Comparison of ENCODE assay signal across 28 mouse cellular contexts in genomic region chr6:56854803-56855202, GRCm38 (mm10). TPM values are rescaled to one million over a fixed set of nuclear protein-coding genes. Genes with fewer than 3 reads are reported as not detected.
DNase-seq lines count a peak whose midpoint lies in the region; ATAC-seq and TF ChIP-seq lines count a peak whose summit lies in the region.
"Had no signal": no experiment of that assay in that cellular context is flagged by ENCODE, and none has a peak within 500 bp of the region (broad histone marks: within the 10 kb centered on the region; RNA-seq: fewer than 3 reads in every experiment).

No protein-coding gene starts in this region.

- H3K27ac ChIP-seq in MEL (ENCODE audit: control insufficient read depth, low read depth, low read length): no peak overlapping the region
- no peak overlapping the region for H3K27ac ChIP-seq in intestine, postnatal 0 days (ENCODE audit: low read depth, low read length)
- H3K27ac ChIP-seq: embryonic facial prominence, embryonic 13.5 days; embryonic facial prominence, embryonic 15.5 days; forebrain, embryonic 10.5 days; forebrain, embryonic 12.5 days had no signal

- no peak for TF ChIP-seq CTCF in MEL (IDR thresholded peaks at IDR 0.05 in 2 of 3, conservative IDR thresholded peaks at IDR 0.05 in 1 of 3; ENCODE audit: control insufficient read depth in 1 of 3, insufficient read depth in 1 of 3, low read depth in 2 of 3, low read length in 3 of 3, poor library complexity in 1 of 3, severe bottlenecking in 1 of 3)
- no peak for TF ChIP-seq CTCF in intestine, postnatal 0 days (IDR thresholded peaks at IDR 0.05; ENCODE audit: low read depth)

- no peaks in the 10 kb centered on the region for H3K9me3 ChIP-seq in MEL (replicated peaks; ENCODE audit: insufficient read depth, low read length)
- no peaks in the 10 kb centered on the region for H3K9me3 ChIP-seq in intestine, postnatal 0 days (ENCODE audit: control insufficient read depth)
- H3K9me3 ChIP-seq: embryonic facial prominence, embryonic 13.5 days; embryonic facial prominence, embryonic 15.5 days; forebrain, embryonic 10.5 days; forebrain, embryonic 12.5 days; G1E had no signal

- DNase-seq in heart, adult 11 months: peak; percentile 56
- DNase-seq in heart, adult 8-10 months (ENCODE audit: low spot score): no peak
- peak; percentile 27 for DNase-seq in MEL (ENCODE audit: low read depth, low spot score)
- DNase-seq in adrenal gland, postnatal 4 days (ENCODE audit: low spot score in 2 of 2): no peak
- no peak for DNase-seq in gastrocnemius, adult 8-10 months (ENCODE audit: low spot score in 2 of 2)
- DNase-seq: adrenal gland, adult 2 months; adrenal gland, postnatal 10 days; adrenal gland, postnatal 25 days; B cell, adult 2 months; cerebellum, adult 11-12 months; cerebellum, adult 2 months; cerebellum, adult 9-10 months; cerebellum, postnatal 10 days; cerebellum, postnatal 25 days; embryo, embryonic 11 days had no signal

- H3K4me1 ChIP-seq in MEL (ENCODE audit: control insufficient read depth in 1 of 2, insufficient read depth in 2 of 2, low read length in 2 of 2): peaks cover 0 to under 1% of the 10 kb centered on the region in 2 experiments; a peak in 2 of 4 replicates
- H3K4me1 ChIP-seq in intestine, postnatal 0 days (replicated peaks; ENCODE audit: control insufficient read depth, insufficient read depth, low read length): no peaks in the 10 kb centered on the region
- H3K4me1 ChIP-seq: embryonic facial prominence, embryonic 13.5 days; embryonic facial prominence, embryonic 15.5 days; forebrain, embryonic 10.5 days; forebrain, embryonic 12.5 days had no signal

- ATAC-seq in granulocyte monocyte progenitor cell, adult 5-6 weeks (replicated peaks; ENCODE audit: poor library complexity, severe bottlenecking): peak; percentile 79
- ATAC-seq in megakaryocyte, adult 5-6 weeks (ENCODE audit: poor library complexity, severe bottlenecking): peak; percentile 67
- ATAC-seq in intestine, postnatal 0 days: no peak
- ATAC-seq: CD4-positive, CD25-positive, alpha-beta regulatory T cell, adult 4 months; forebrain, embryonic 14.5 days; forebrain, embryonic 16.5 days had no signal

- WGBS in intestine, postnatal 0 days: 95% methylated on average over 8 of the region's 8 CpGs

- H3K4me3 ChIP-seq in MEL (ENCODE audit: control insufficient read depth in 1 of 2, insufficient read depth in 1 of 2, low read depth in 2 of 2, low read length in 2 of 2): no peak overlapping the region
- no peak overlapping the region for H3K4me3 ChIP-seq in intestine, postnatal 0 days (ENCODE audit: low read depth, low read length)
- H3K4me3 ChIP-seq: embryonic facial prominence, embryonic 13.5 days; embryonic facial prominence, embryonic 15.5 days; erythroblast, embryonic 14.5 days; forebrain, embryonic 10.5 days; forebrain, embryonic 12.5 days had no signal

- H3K9ac ChIP-seq in MEL (ENCODE audit: control insufficient read depth, low read depth, low read length, poor library complexity, severe bottlenecking): no peak overlapping the region
- H3K9ac ChIP-seq in intestine, postnatal 0 days (ENCODE audit: low read depth, low read length): no peak overlapping the region
- H3K9ac ChIP-seq: embryonic facial prominence, embryonic 13.5 days; embryonic facial prominence, embryonic 15.5 days; forebrain, embryonic 12.5 days had no signal

- no peak overlapping the region for H3K4me2 ChIP-seq in intestine, postnatal 0 days (replicated peaks; ENCODE audit: low read depth)
- H3K4me2 ChIP-seq: embryonic facial prominence, embryonic 13.5 days; embryonic facial prominence, embryonic 15.5 days; forebrain, embryonic 12.5 days had no signal

- TF ChIP-seq RAD21 in MEL (IDR thresholded peaks at IDR 0.05; ENCODE audit: low read depth, low read length): no peak

- TF ChIP-seq POLR2A in MEL (IDR thresholded peaks at IDR 0.05; ENCODE audit: control insufficient read depth in 1 of 2, insufficient read depth in 1 of 2, low read depth in 1 of 2, low read length in 2 of 2, poor library complexity in 1 of 2): no peak

- no peaks in the 10 kb centered on the region for H3K79me2 ChIP-seq in MEL (ENCODE audit: control insufficient read depth, insufficient read depth, low read length, poor library complexity)

- peaks cover 0 to under 1% of the 10 kb centered on the region in 2 experiments; a peak in 2 of 4 replicates for H3K36me3 ChIP-seq in MEL (ENCODE audit: control insufficient read depth in 1 of 2, insufficient read depth in 2 of 2, low read length in 2 of 2)
- H3K36me3 ChIP-seq in intestine, postnatal 0 days (ENCODE audit: control insufficient read depth, insufficient read depth): peaks cover 25% of the 10 kb centered on the region; the same call in 1 of the 2 replicates
- H3K36me3 ChIP-seq: G1E had no signal

- no peak for TF ChIP-seq EP300 in MEL (IDR thresholded peaks at IDR 0.05; ENCODE audit: low read depth in 1 of 2, low read length in 2 of 2)

- no peaks in the 10 kb centered on the region for H3K27me3 ChIP-seq in MEL (ENCODE audit: control insufficient read depth in 1 of 2, insufficient read depth in 2 of 2, low read length in 2 of 2)
- H3K27me3 ChIP-seq in intestine, postnatal 0 days (replicated peaks; ENCODE audit: control insufficient read depth, insufficient read depth, low read length): no peaks in the 10 kb centered on the region
- H3K27me3 ChIP-seq: CH12.LX; embryonic facial prominence, embryonic 13.5 days; embryonic facial prominence, embryonic 15.5 days; forebrain, embryonic 12.5 days had no signal

TF ChIP-seq in MEL, 35 proteins besides CTCF, POLR2A, EP300 and RAD21:
- TF ChIP-seq KAT2A (conservative IDR thresholded peaks at IDR 0.05; ENCODE audit: low read depth, low read length): no peak
- no peak for TF ChIP-seq TAL1 (IDR thresholded peaks at IDR 0.05; ENCODE audit: low read length)
- no peak for TF ChIP-seq MYB (IDR thresholded peaks at IDR 0.05; ENCODE audit: low read depth, low read length)
- TF ChIP-seq CHD1 (IDR thresholded peaks at IDR 0.05; ENCODE audit: low read depth, low read length): no peak
- TF ChIP-seq JUND (IDR thresholded peaks at IDR 0.05; ENCODE audit: low read depth, low read length): no peak
- no peak for TF ChIP-seq NRF1 (IDR thresholded peaks at IDR 0.05; ENCODE audit: insufficient read depth, low read depth, low read length, poor library complexity, severe bottlenecking)
- no peak for TF ChIP-seq MYC (IDR thresholded peaks at IDR 0.05; ENCODE audit: low read depth, low read length)
- no peak for TF ChIP-seq SMC3 (IDR thresholded peaks at IDR 0.05; ENCODE audit: low read depth, low read length)
- TF ChIP-seq ELF1 (IDR thresholded peaks at IDR 0.05; ENCODE audit: low read depth, low read length): no peak
- no peak for TF ChIP-seq MAX (IDR thresholded peaks at IDR 0.05; ENCODE audit: low read length)
- TF ChIP-seq SIN3A (IDR thresholded peaks at IDR 0.05; ENCODE audit: low read length): no peak
- TF ChIP-seq E2F4 (IDR thresholded peaks at IDR 0.05; ENCODE audit: borderline replicate concordance, low read depth, low read length): no peak
- no peak for TF ChIP-seq MAZ (IDR thresholded peaks at IDR 0.05; ENCODE audit: low read depth, low read length)

RNA-seq across cellular contexts. Expression of gene Fkbp9, which starts 22.9 kb away (rescaled TPM):
- total RNA-seq in heart, adult 8-10 months (2022): 10 to 100 TPM; 86.6 to 95.2 (median 88.9) TPM
- 2.5 and 3.0 TPM in 2 replicates for total RNA-seq in MEL (2012; rRNA removed)
- 10 to 100 TPM in 1 of 2 experiments, not detected in 1; 19.5 TPM for polyA plus RNA-seq in MEL (2012; ENCODE audit: insufficient read depth in 1 of 2, insufficient read length in 2 of 2, low read depth in 1 of 2, low replicate concordance in 2 of 2, missing spikeins in 1 of 2)
- total RNA-seq in granulocyte monocyte progenitor cell, adult 5-6 weeks (2014; fragmentation: Nextera tagmentation): 4.6 and 8.7 TPM in 2 replicates
- 9.2 and 13.7 TPM in 2 replicates for total RNA-seq in granulocyte monocyte progenitor cell, adult 5-6 weeks (2017)
- total RNA-seq in megakaryocyte, adult 5-6 weeks (2015): 0.20 and 0.91 TPM in 2 replicates
- total RNA-seq in megakaryocyte, adult 5-6 weeks (2017): 0.73 and 1.2 TPM in 2 replicates
- total RNA-seq in adrenal gland, postnatal 4 days (2021): 100 to 1,000 TPM; 108 to 112 TPM
- polyA plus RNA-seq in intestine, postnatal 0 days (2015; fragmentation: Nextera tagmentation; extraction: Ambion mirVana): 38.0 and 39.4 TPM in 2 replicates
- 10 to 100 TPM; 58.9 to 65.0 (median 60.8) TPM for total RNA-seq in gastrocnemius, adult 8-10 months (2022)
- polyA plus RNA-seq: CD4-positive, CD25-positive, alpha-beta regulatory T cell, adult 4 months; G1E had no signal

RNA-seq across cellular contexts. Expression of gene Kbtbd2, which starts 57.2 kb away (rescaled TPM):
- total RNA-seq in heart, adult 8-10 months (2022): 10 to 100 TPM; 23.4 to 36.2 (median 27.8) TPM
- 26.0 and 28.2 TPM in 2 replicates for total RNA-seq in MEL (2012; rRNA removed)
- 10 to 100 TPM; 13.2 to 50.7 TPM for polyA plus RNA-seq in MEL (2012; ENCODE audit: insufficient read depth in 1 of 2, insufficient read length in 2 of 2, low read depth in 1 of 2, low replicate concordance in 2 of 2, missing spikeins in 1 of 2)
- total RNA-seq in granulocyte monocyte progenitor cell, adult 5-6 weeks (2014; fragmentation: Nextera tagmentation): 25.0 and 31.4 TPM in 2 replicates
- total RNA-seq in granulocyte monocyte progenitor cell, adult 5-6 weeks (2017): 25.4 and 34.2 TPM in 2 replicates
- total RNA-seq in megakaryocyte, adult 5-6 weeks (2015): 36.8 and 40.0 TPM in 2 replicates
- total RNA-seq in megakaryocyte, adult 5-6 weeks (2017): 36.1 and 37.0 TPM in 2 replicates
- 10 to 100 TPM; 47.8 to 50.0 TPM for total RNA-seq in adrenal gland, postnatal 4 days (2021)
- polyA plus RNA-seq in intestine, postnatal 0 days (2015; fragmentation: Nextera tagmentation; extraction: Ambion mirVana): 8.1 TPM in 2 replicates
- 10 to 100 TPM; 22.5 to 29.1 (median 23.6) TPM for total RNA-seq in gastrocnemius, adult 8-10 months (2022)

Comparison
In these comparisons a context has a peak if more than half of its experiments do, and no peak if none do; other contexts are left out.
1. DNase-seq: peak in heart, adult 11 months (single experiment) and MEL (single experiment); none in heart, adult 8-10 months (single experiment), adrenal gland, postnatal 4 days (0 of 2) and gastrocnemius, adult 8-10 months (0 of 2).
2. RNA of gene Fkbp9, which starts 22.9 kb away (total RNA-seq): 108 to 112 TPM in adrenal gland, postnatal 4 days, 86.6 to 95.2 TPM in heart, adult 8-10 months and 58.9 to 65.0 TPM in gastrocnemius, adult 8-10 months; 4.6 to 13.7 TPM in granulocyte monocyte progenitor cell, adult 5-6 weeks, 2.5 to 3.0 TPM in MEL and 0.20 to 1.2 TPM in megakaryocyte, adult 5-6 weeks; every median in the first group is over 4 times any median in the second.